Mouse (Mus musculus): ENCODE data around the gene Card10. TPM values are rescaled to one million over a fixed set of nuclear protein-coding genes. Genes with fewer than 3 reads are reported as not detected.

Card10 gene
- 0.73 TPM for polyA plus RNA-seq (2012; fragmentation: generic; extraction: Trizol)
- long read RNA-seq, experiment 1, partial matches to known transcripts = 0 of 1 reads
- long read RNA-seq, experiment 1, other reads (novel, unspliced or antisense) = 1 of 1 reads
- long read RNA-seq, experiment 2 = 0 reads

- Histone ChIP-seq H3K27me3 (ENCODE audit: control insufficient read depth, insufficient read depth, insufficient read length) (peaks cover 16% of the 10 kb centered on the region), H3K4me3 (ENCODE audit: insufficient read depth, poor library complexity, severe bottlenecking) (peak within 1 kb of the TSS; percentile 40), H3K36me3 (ENCODE audit: control insufficient read depth, insufficient read depth) (no peaks in the 10 kb centered on the region), H3K79me3 (ENCODE audit: low read depth) (no peaks in the 10 kb centered on the region), H3K79me2 (ENCODE audit: control insufficient read depth, insufficient read depth) (peaks cover 6% of the 10 kb centered on the region), H3ac (ENCODE audit: control insufficient read depth, insufficient read length, low read depth) (peak within 1 kb of the TSS; percentile 57)
- TF ChIP-seq CTCF (IDR thresholded peaks at IDR 0.05; ENCODE audit: control insufficient read depth, insufficient read depth, insufficient read length) = no peak
- TF ChIP-seq USF1 (IDR thresholded peaks at IDR 0.05; ENCODE audit: low read depth) = no peak
- TF ChIP-seq CEBPB (IDR thresholded peaks at IDR 0.05; ENCODE audit: low read depth) = no peak
- no peak for TF ChIP-seq FOSL1 (IDR thresholded peaks at IDR 0.05; ENCODE audit: insufficient read depth, low read length, poor library complexity, severe bottlenecking)
- no peak for TF ChIP-seq MYOD1 (IDR thresholded peaks at IDR 0.05; ENCODE audit: control insufficient read depth, insufficient read length, low read depth)
- no peak for TF ChIP-seq MAX (IDR thresholded peaks at IDR 0.05)
- TF ChIP-seq MYOG (IDR thresholded peaks at IDR 0.05; ENCODE audit: control insufficient read depth, extremely low read depth, insufficient read length) = no peak
Observed at GRCm38 (mm10) chr15:78802776-78803391, at the start of gene Card10. Gene Card10, minus strand, starts transcription at chr15:78803042.

DNA sequence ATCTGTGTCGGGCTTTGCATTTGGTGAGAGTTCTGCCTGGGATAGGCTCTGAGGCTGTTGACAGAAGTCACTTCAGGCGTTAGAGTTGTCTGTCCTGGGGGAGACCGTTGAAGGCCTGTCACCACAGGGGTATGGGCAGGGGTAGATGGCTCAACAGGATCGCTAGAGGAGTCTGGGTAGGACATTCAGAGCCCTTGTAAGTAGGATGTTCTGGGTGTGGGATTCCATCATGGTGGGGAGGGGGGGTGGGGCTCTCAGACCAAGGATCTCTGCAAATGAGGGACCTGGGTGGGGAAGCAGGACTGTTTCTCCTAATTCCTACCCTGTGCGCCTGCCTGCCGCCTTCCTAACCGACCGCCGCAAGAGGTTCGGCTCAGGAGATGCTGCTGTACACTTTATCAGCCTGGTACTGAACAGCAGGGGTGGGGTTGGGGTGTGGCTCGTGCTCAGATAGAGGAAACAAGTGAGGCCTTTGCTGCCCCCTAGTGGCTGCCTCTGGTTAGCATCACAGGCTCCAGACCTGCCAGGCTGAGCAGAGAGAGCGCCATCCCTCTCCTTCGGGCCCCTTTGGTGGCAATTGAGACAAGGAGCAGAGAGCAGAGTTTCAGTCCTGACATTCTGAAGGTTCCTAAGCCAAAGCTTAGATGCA, 48.8 kb upstream of the Card10 start:
- no peaks in the 10 kb centered on the region for H3K27me3 ChIP-seq (ENCODE audit: control insufficient read depth, insufficient read depth, insufficient read length)
- peaks cover 16% of the 10 kb centered on the region for H3K79me2 ChIP-seq (ENCODE audit: control insufficient read depth, insufficient read depth)
- no peak overlapping the region for H3K4me3 ChIP-seq (ENCODE audit: insufficient read depth, poor library complexity, severe bottlenecking)
- peaks cover 10% of the 10 kb centered on the region for H3K79me3 ChIP-seq (ENCODE audit: low read depth)
- no peak for TF ChIP-seq USF1 (IDR thresholded peaks at IDR 0.05; ENCODE audit: low read depth)
- TF ChIP-seq MYOD1 (IDR thresholded peaks at IDR 0.05; ENCODE audit: control insufficient read depth, insufficient read length, low read depth) = no peak
- peak; percentile 68 for TF ChIP-seq CTCF (IDR thresholded peaks at IDR 0.05; ENCODE audit: control insufficient read depth, insufficient read depth, insufficient read length)
- no peak for TF ChIP-seq MYOG (IDR thresholded peaks at IDR 0.05; ENCODE audit: control insufficient read depth, extremely low read depth, insufficient read length)
- no peak for TF ChIP-seq FOSL1 (IDR thresholded peaks at IDR 0.05; ENCODE audit: insufficient read depth, low read length, poor library complexity, severe bottlenecking)
- peak; percentile 35 for TF ChIP-seq MAX (IDR thresholded peaks at IDR 0.05)
- TF ChIP-seq CEBPB (IDR thresholded peaks at IDR 0.05; ENCODE audit: low read depth) = no peak
- H3ac ChIP-seq (ENCODE audit: control insufficient read depth, insufficient read length, low read depth) = peak overlapping the region; percentile 39
- H3K36me3 ChIP-seq (ENCODE audit: control insufficient read depth, insufficient read depth) = peaks cover 29% of the 10 kb centered on the region

DNA sequence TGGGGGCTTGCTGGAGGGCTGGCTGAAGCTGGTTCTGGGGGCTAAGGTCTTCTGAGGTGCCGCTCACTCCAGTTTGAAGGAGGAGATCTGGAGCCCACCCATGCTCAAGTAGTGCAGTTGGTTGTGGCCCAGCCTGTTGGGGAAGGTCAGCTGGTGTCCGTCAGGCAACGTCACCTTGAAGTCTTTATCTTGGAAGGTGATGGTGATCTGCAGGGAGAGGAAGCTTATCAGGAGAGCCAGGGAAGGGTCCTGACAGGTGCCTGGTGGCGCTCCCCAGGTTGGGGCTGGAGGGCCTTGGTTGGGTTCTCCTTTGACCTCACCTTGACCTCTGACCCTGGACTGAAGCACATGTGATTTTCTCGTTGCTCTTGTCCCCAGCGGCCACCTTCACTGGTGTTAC, 48.1 kb upstream of the Card10 start:
- Histone ChIP-seq H3K27me3 (ENCODE audit: control insufficient read depth, insufficient read depth, insufficient read length) (no peaks in the 10 kb centered on the region), H3K79me3 (ENCODE audit: low read depth) (peaks cover 16% of the 10 kb centered on the region), H3K36me3 (ENCODE audit: control insufficient read depth, insufficient read depth) (peaks cover 36% of the 10 kb centered on the region), H3K4me3 (ENCODE audit: insufficient read depth, poor library complexity, severe bottlenecking) (no peak overlapping the region), H3ac (ENCODE audit: control insufficient read depth, insufficient read length, low read depth) (no peak overlapping the region), H3K79me2 (ENCODE audit: control insufficient read depth, insufficient read depth) (peaks cover 23% of the 10 kb centered on the region)
- TF ChIP-seq CTCF (IDR thresholded peaks at IDR 0.05; ENCODE audit: control insufficient read depth, insufficient read depth, insufficient read length) = no peak
- no peak for TF ChIP-seq MYOG (IDR thresholded peaks at IDR 0.05; ENCODE audit: control insufficient read depth, extremely low read depth, insufficient read length)
- no peak for TF ChIP-seq FOSL1 (IDR thresholded peaks at IDR 0.05; ENCODE audit: insufficient read depth, low read length, poor library complexity, severe bottlenecking)
- no peak for TF ChIP-seq CEBPB (IDR thresholded peaks at IDR 0.05; ENCODE audit: low read depth)
- no peak for TF ChIP-seq USF1 (IDR thresholded peaks at IDR 0.05; ENCODE audit: low read depth)
- TF ChIP-seq MAX (IDR thresholded peaks at IDR 0.05) = no peak
- no peak for TF ChIP-seq MYOD1 (IDR thresholded peaks at IDR 0.05; ENCODE audit: control insufficient read depth, insufficient read length, low read depth)

DNA sequence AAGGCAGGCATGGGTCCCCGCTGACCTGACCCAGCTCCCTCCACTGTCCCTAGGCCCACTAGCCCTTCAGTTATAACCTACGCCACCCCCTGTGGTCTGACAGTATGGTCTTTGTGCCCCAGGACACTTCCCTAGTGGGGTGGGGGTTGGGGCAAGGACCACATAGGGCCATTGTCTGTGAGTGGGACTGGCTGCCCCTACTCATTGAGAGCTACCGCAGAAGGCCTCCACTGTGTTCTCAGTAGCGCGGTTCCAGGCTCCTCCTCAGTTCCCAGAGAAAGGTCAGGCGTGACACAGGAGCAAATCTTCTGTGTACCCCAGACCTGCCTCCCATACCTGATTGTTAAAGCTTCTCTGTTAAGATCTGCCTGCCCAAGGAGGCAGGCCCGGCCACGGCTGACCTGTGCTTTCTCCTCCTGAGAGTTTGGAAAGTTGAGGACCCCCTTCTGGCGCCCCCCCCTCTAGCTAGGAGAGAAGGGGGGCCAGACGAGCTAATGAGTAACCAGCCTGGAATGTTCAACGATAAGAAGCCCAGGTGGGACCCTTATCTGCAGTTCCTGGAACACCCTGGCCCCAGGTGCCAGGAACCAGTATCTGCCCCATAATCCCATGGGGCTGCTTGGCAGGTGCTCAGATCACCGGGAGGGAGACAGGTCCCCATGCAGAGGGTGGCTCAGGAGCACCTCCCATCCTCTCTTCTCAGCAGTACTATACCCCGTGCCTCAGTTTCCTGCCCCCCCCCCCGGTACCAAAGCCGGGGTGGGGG, 47.4 kb upstream of the Card10 start:
- H3ac ChIP-seq (ENCODE audit: control insufficient read depth, insufficient read length, low read depth) = no peak overlapping the region
- no peak overlapping the region for H3K4me3 ChIP-seq (ENCODE audit: insufficient read depth, poor library complexity, severe bottlenecking)
- peaks cover 30% of the 10 kb centered on the region for H3K79me2 ChIP-seq (ENCODE audit: control insufficient read depth, insufficient read depth)
- H3K36me3 ChIP-seq (ENCODE audit: control insufficient read depth, insufficient read depth) = peaks cover 41% of the 10 kb centered on the region
- TF ChIP-seq MYOD1 (IDR thresholded peaks at IDR 0.05; ENCODE audit: control insufficient read depth, insufficient read length, low read depth) (no peak), CTCF (IDR thresholded peaks at IDR 0.05; ENCODE audit: control insufficient read depth, insufficient read depth, insufficient read length) (no peak), USF1 (IDR thresholded peaks at IDR 0.05; ENCODE audit: low read depth) (no peak), MAX (IDR thresholded peaks at IDR 0.05) (no peak), CEBPB (IDR thresholded peaks at IDR 0.05; ENCODE audit: low read depth) (no peak), MYOG (IDR thresholded peaks at IDR 0.05; ENCODE audit: control insufficient read depth, extremely low read depth, insufficient read length) (no peak), FOSL1 (IDR thresholded peaks at IDR 0.05; ENCODE audit: insufficient read depth, low read length, poor library complexity, severe bottlenecking) (no peak)
- H3K79me3 ChIP-seq (ENCODE audit: low read depth) = peaks cover 23% of the 10 kb centered on the region
- H3K27me3 ChIP-seq (ENCODE audit: control insufficient read depth, insufficient read depth, insufficient read length) = no peaks in the 10 kb centered on the region

DNA sequence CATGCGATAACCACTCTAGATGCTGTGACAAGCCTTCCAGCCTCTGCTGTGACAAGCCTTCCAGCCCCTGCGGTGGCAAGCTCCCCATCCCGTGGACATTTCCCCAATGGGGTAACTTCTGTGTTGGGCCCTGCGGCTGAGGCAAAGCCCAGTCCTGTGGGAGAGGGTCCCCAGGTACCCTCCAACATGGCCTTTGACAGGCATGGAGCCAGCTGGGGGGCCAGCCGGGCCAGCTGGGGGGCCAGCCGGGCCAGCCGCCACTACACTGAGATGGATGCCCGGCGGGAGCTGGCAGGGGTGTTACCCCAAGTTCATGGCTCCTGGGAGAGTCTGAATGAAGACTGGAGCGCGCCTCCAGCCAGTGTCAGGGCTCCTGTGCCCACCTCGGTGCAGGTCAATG, 46.6 kb upstream of the Card10 start:
- no peak overlapping the region for H3K4me3 ChIP-seq (ENCODE audit: insufficient read depth, poor library complexity, severe bottlenecking)
- no peak for TF ChIP-seq MYOD1 (IDR thresholded peaks at IDR 0.05; ENCODE audit: control insufficient read depth, insufficient read length, low read depth)
- TF ChIP-seq USF1 (IDR thresholded peaks at IDR 0.05; ENCODE audit: low read depth) = no peak
- no peak for TF ChIP-seq FOSL1 (IDR thresholded peaks at IDR 0.05; ENCODE audit: insufficient read depth, low read length, poor library complexity, severe bottlenecking)
- no peak for TF ChIP-seq MAX (IDR thresholded peaks at IDR 0.05)
- no peak for TF ChIP-seq MYOG (IDR thresholded peaks at IDR 0.05; ENCODE audit: control insufficient read depth, extremely low read depth, insufficient read length)
- TF ChIP-seq CTCF (IDR thresholded peaks at IDR 0.05; ENCODE audit: control insufficient read depth, insufficient read depth, insufficient read length) = no peak
- no peak for TF ChIP-seq CEBPB (IDR thresholded peaks at IDR 0.05; ENCODE audit: low read depth)
- no peaks in the 10 kb centered on the region for H3K27me3 ChIP-seq (ENCODE audit: control insufficient read depth, insufficient read depth, insufficient read length)
- H3K79me3 ChIP-seq (ENCODE audit: low read depth) = peaks cover 28% of the 10 kb centered on the region
- H3ac ChIP-seq (ENCODE audit: control insufficient read depth, insufficient read length, low read depth) = no peak overlapping the region
- peaks cover 37% of the 10 kb centered on the region for H3K79me2 ChIP-seq (ENCODE audit: control insufficient read depth, insufficient read depth)
- peaks cover 41% of the 10 kb centered on the region for H3K36me3 ChIP-seq (ENCODE audit: control insufficient read depth, insufficient read depth)

Data from C2C12 (cell line).